Mouse (Mus musculus) cerebellum, postnatal 10 days (tissue): ENCODE measurements at regions not wholly inside any gene's neighbourhood (a gene's known extent, or its start where the extent isn't known, plus 50 kb on each side); places are given as distances from the start of the nearest gene placed in this dataset.

Experiments
- DNase-seq, 2 experiments: peaks; one replicate each; pipeline ENCODE4 v3.0.0; 2021; ENCODE audit warnings: mixed read lengths in 2 of 2

DNA sequence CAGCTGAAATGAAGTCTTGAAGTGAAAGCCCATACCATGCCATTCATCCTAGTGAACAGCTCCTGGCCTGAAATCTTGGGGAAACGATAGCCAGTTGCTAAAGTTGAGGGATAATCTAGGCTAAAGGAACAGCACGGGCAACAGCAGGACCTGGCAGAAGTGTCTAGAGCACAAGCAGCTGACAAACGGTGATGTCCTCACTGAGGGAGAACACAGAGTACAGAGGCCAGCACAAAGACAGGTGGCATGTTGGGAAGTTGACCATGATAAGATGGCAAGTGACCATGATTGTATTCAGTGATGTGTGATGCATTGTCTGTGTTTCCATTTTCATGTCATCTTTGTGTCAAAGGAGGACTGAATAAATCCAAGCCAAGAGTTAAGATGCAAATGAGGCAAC lies 212.4 kb upstream of the Ntm start:
- DNase-seq = peak; percentile 64 to 66

GRCm38 (mm10) chr9:30183409-30183808 lies 220.5 kb upstream of the Ntm start:
- no peak for DNase-seq

- DNase-seq = peak; percentile 82 to 87
Measured at GRCm38 (mm10) chr9:30184996-30185763, 222.2 kb upstream of the Ntm start.

GRCm38 (mm10) chr9:30186261-30186660 lies 223.3 kb upstream of the Ntm start:
- DNase-seq = no peak

GRCm38 (mm10) chr9:30190078-30190477 lies 227.1 kb upstream of the Ntm start:
- DNase-seq = peak; percentile 94 to 95

- DNase-seq = peak; percentile 83 to 87
Measured at GRCm38 (mm10) chr9:30191119-30191518, 228.2 kb upstream of the Ntm start.

DNA sequence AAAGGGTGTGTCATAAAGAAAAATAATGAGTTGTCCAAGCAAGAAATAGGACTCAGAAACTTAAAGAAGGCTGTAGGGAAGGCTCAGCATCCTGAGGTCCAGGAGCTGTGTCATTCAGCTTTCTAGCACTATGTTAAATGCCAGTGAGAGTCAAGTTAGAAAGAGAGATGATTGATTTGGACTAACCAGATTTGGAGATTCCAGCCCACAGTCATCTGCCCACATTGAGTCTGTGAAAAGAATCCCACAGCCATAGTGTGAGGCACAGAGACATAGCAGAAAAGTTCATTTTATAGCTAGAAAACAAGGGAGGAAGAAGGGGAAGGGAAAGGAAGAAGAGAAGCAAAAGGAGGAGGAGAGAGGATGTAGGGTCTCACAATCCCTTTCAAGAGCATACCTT lies 229.0 kb upstream of the Ntm start:
- DNase-seq = no peak

DNA sequence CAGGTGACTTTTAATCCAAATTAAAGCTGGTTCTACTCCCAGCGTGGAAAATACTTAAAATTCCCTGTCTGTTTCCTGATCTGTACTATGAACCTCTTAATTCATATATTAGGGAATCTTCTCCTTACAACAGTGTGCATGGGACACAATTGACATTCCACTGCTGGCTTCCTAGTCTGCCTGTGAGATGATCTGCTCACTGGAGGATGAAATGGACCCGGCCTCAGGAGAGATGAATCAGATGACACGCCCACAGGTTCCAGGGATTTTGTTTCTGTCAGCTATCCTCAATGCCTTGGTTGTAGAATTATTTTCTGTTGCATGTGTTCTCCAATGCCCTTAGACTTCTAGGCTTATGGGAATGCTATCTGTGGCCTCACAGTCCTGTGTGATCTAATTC lies 231.9 kb upstream of the Ntm start:
- no peak for DNase-seq

- peak; percentile 88 to 89 for DNase-seq
Measured at GRCm38 (mm10) chr9:30202411-30202810, 224.5 kb upstream of the Snx19 start.

DNA sequence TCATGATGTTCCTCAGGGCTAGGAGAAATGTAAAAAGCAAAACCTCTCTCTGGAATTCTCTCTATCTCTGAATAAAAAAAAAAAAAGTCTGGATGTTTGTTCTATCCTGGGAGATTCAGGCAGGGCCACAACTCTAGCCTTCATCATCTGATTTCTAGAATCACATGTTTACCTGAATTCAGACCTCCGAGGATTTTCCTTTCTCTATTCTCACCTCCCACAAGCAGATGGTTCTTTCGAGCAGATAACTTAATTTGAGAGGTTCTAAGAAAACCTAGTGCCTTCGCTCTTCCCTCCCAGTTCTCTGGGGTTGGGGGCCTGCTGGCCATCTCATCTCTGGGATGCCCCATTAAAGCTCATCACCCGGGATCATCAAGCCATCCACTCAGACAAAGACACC lies 219.3 kb upstream of the Snx19 start:
- no peak for DNase-seq

- DNase-seq = peak in 1 of 2 experiments; percentile 23
Measured at GRCm38 (mm10) chr9:30209806-30210205, 217.1 kb upstream of the Snx19 start.

GRCm38 (mm10) chr9:30212471-30213075 lies 214.3 kb upstream of the Snx19 start:
- DNase-seq = no peak

GRCm38 (mm10) chr9:30234501-30235163 lies 192.3 kb upstream of the Snx19 start:
- peak; percentile 17 to 30 for DNase-seq

DNA sequence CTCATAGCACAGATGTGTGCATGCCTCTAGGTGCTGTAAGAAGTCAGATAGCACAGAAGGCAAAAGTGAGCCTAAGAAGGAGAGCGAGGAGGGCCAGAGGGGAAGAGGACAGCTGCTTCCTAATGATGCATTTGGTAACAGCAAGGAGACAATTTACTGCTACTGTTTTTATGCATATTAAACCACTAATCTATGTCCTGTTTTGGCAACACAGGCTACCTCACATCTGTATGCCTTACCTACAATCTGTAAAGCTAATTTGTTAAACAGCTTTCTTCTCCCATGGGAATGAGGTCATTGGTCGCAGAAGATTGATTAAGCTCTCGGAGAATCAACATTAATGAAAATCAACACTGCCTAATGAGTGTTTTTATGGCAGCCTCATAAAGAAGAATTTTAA lies 191.1 kb upstream of the Snx19 start:
- DNase-seq = no peak

GRCm38 (mm10) chr9:30242107-30242506 lies 184.8 kb upstream of the Snx19 start:
- DNase-seq = peak; percentile 78 to 79

GRCm38 (mm10) chr9:30264533-30265168 lies 162.3 kb upstream of the Snx19 start:
- DNase-seq = peak; percentile 92 to 93

DNA sequence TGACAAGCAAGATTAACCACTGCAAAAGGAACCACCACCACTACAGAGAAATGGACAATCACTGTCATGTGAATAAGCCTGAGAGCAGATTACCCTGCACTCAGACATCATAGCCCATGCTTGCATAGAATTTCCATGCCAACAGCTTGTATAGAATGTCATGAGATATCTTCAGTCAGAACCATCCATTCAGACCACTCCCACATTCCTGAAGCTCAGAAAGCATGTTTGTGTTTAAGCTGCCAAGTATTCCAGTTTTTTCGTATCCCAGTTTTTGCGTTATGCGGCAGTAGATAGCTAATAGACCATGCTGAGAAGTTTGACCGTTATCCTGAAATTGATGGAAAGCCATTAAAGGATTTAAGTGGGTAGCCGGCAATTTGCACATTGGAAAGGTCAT lies 155.8 kb upstream of the Snx19 start:
- DNase-seq = no peak

DNA sequence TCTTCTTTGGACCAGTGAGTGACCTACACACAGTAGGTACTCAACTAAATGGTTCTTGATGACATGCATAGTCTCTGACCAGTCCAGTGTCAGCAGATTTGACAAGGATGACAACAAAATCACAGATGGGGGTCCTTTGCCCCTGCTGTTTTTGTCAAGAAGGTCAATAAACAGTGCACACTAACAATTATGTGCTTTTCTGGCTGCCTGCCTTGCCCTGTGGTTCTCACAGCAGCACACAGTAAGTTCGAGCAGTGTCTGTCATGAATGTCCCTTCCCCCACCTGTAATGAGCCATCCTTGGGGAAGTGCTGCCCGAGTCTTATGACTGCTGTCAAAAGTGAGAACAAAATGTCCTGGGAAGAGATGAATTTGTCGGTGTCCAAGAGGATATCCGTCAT lies 153.1 kb upstream of the Snx19 start:
- peak; percentile 46 to 60 for DNase-seq

DNA sequence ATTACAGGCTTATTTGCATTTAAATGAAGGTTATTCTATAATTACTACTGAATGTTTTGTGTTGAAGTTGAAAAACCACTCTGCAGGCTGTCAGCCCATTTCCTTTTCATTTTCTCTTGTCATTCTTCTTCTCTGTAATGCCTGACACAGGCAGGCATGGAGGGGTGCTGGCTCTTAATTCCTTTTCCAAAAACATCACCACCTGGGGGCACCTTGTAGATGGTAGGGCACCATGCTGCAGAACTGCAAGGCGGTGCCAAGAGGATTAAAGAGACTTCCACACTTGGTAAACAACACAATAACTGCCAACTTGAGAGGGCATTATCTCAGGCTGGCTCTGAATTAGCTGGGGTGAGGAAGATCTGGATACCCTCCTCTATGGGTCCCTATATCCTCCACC lies 148.7 kb upstream of the Snx19 start:
- peak; percentile 54 to 63 for DNase-seq

GRCm38 (mm10) chr9:30283080-30283770 lies 143.7 kb upstream of the Snx19 start:
- DNase-seq = peak; percentile 87 to 92

DNA sequence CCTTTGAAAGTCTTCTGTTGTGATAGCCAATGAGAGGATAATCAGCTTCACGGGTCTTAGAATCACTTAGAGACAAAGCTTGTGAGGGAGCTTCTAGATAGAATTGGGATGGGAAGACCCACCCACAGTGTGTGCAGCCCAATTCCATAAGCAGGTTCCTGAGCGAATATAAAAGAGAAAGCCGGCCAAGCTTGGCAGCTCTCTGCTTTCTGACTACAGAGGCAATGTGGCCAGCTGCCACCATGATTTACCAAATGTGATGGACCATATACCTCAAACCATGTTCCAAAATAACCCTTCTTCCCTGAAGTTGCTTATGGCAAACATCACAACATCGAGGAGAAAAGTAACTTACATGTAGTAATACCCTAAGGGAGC lies 143.1 kb upstream of the Snx19 start:
- peak; percentile 63 to 67 for DNase-seq

GRCm38 (mm10) chr9:30284562-30285323 lies 142.2 kb upstream of the Snx19 start:
- DNase-seq = no peak
